Mouse (Mus musculus) large intestine, adult 2 months (tissue): Measurements from ENCODE around the gene Ntrk3. TPM values are rescaled to one million over a fixed set of nuclear protein-coding genes. Genes with fewer than 3 reads are reported as not detected.
A peak's percentile ranks its signal among the peaks of the same experiment; 100 is the strongest.

Experiments used
- DNase-seq: peaks from one replicate; pipeline ENCODE4 v3.0.0-alpha.2; 2012; ENCODE audit warnings: low read depth, low spot score
- WGBS: fragments of 180-500 bp; shearing (Covaris S2); methylation state at CpG from one replicate; pipeline ENCODE4 v1.1.7; 2018; 5-methylcytosine and 5-hydroxymethylcytosine counted together
- polyA plus RNA-seq: library from polyadenylated mRNA; depleted of rRNA; stranded (reverse); fragments of >200 nt; gene quantifications from 2 replicates; pipeline ENCODE4 v1.2.3, GENCODE M21; 2012

The Ntrk3 gene
- polyA plus RNA-seq, 1 experiment, result 1.0 TPM

GRCm38 (mm10) chr7:78585960-78586359 is 151.9 kb downstream of the Ntrk3 start:
- WGBS, result 42% methylated on average over 7 of the region's 7 CpGs
- DNase-seq, result no peak

- WGBS, result 77% methylated on average over 2 of the region's 2 CpGs
- no peak for DNase-seq
These were observed 152.9 kb downstream of the Ntrk3 start for GRCm38 (mm10) chr7:78584936-78585335.

- 12% methylated on average over 3 of the region's 3 CpGs for WGBS
- DNase-seq, result no peak
These were observed 153.3 kb downstream of the Ntrk3 start for GRCm38 (mm10) chr7:78584499-78584898.

GRCm38 (mm10) chr7:78583678-78584077 is 154.1 kb downstream of the Ntrk3 start:
- 35% methylated on average over 6 of the region's 6 CpGs for WGBS
- no peak for DNase-seq

GRCm38 (mm10) chr7:78581341-78581740 is 156.5 kb downstream of the Ntrk3 start:
- DNase-seq, result no peak
- WGBS, result 27% methylated on average over 1 of the region's 1 CpGs

GRCm38 (mm10) chr7:78579461-78580234 is 158.2 kb downstream of the Ntrk3 start:
- 8% methylated on average over 13 of the region's 13 CpGs for WGBS
- DNase-seq, result no peak

- WGBS, result 1% methylated on average over 47 of the region's 66 CpGs
- DNase-seq, result no peak
These were observed 159.1 kb downstream of the Ntrk3 start for GRCm38 (mm10) chr7:78578461-78579359.

GRCm38 (mm10) chr7:78578111-78578460 is 159.7 kb downstream of the Ntrk3 start:
- WGBS, result 3% methylated on average over 19 of the region's 23 CpGs
- no peak for DNase-seq

GRCm38 (mm10) chr7:78577462-78578110 is 160.2 kb downstream of the Ntrk3 start:
- no peak for DNase-seq
- 2% methylated on average over 49 of the region's 49 CpGs for WGBS

- WGBS, result 5% methylated on average over 35 of the region's 35 CpGs
These were observed 160.9 kb downstream of the Ntrk3 start for GRCm38 (mm10) chr7:78576706-78577461.

GRCm38 (mm10) chr7:78576169-78576568 is 161.6 kb downstream of the Ntrk3 start:
- 30% methylated on average over 5 of the region's 5 CpGs for WGBS

More at GRCm38 (mm10) chr7:78576706-78577461, 160.9 kb downstream of the Ntrk3 start:
- DNase-seq, result no peak

GRCm38 (mm10) chr7:78575556-78575955 is 162.3 kb downstream of the Ntrk3 start:
- WGBS, result 19% methylated on average over 3 of the region's 3 CpGs
- DNase-seq, result no peak

More at GRCm38 (mm10) chr7:78576169-78576568, 161.6 kb downstream of the Ntrk3 start:
- DNase-seq, result no peak

- no peak for DNase-seq
- WGBS, result 73% methylated on average over 2 of the region's 2 CpGs
These were observed 166.6 kb downstream of the Ntrk3 start for GRCm38 (mm10) chr7:78571196-78571595.

GRCm38 (mm10) chr7:78569255-78569618 is 168.6 kb downstream of the Ntrk3 start:
- WGBS, result 3% methylated on average over 5 of the region's 5 CpGs
- DNase-seq, result no peak

- 16% methylated on average over 16 of the region's 16 CpGs for WGBS
- DNase-seq, result peak; percentile 11
These were observed 169.2 kb downstream of the Ntrk3 start for GRCm38 (mm10) chr7:78568411-78569254.

- WGBS, result 44% methylated on average over 3 of the region's 3 CpGs
- no peak for DNase-seq
These were observed 171.2 kb downstream of the Ntrk3 start for GRCm38 (mm10) chr7:78566617-78567016.

GRCm38 (mm10) chr7:78565386-78565785 is 172.4 kb downstream of the Ntrk3 start:
- no peak for DNase-seq
- 89% methylated on average over 3 of the region's 3 CpGs for WGBS

- no peak for DNase-seq
- 83% methylated on average over 5 of the region's 5 CpGs for WGBS
These were observed 179.3 kb downstream of the Ntrk3 start for GRCm38 (mm10) chr7:78558503-78558902.

- 71% methylated on average over 5 of the region's 5 CpGs for WGBS
- no peak for DNase-seq
These were observed 182.3 kb downstream of the Ntrk3 start for GRCm38 (mm10) chr7:78555532-78555931.
